Mouse (Mus musculus) liver, embryonic 14.5 days (tissue): ENCODE measurements around the gene Spata2.

Experiments
- CTCF ChIP-seq: IDR thresholded peaks from 2 replicates; pipeline ENCODE4 v1.5.1; 2016; ENCODE audit warnings: antibody characterized with exemption, low read depth, control low read depth
- EP300 ChIP-seq: IDR thresholded peaks from 2 replicates; pipeline ENCODE4 v1.6.1; 2016; ENCODE audit warnings: antibody characterized with exemption, low read depth

DNA sequence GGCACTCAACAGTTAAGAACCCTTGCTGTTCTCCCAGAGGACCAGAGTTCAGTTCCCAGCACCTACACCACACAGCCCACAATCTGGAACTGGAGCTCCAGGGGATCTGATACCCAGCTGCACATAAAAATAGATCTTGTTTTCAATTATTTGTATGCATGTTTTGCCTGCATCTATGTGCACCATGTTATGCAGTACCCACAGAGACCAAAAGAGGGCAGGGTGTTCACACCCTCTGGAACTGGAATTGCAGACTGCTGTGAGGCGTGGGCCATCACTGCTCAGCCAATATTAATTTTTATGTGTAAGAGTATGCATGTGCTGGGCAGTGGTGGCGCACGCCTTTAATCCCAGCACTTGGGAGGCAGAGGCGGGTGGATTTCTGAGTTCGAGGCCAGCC is 4.6 kb upstream of the Spata2 start:
- TF ChIP-seq CTCF = peak; percentile 83
- TF ChIP-seq EP300 = no peak
